Mouse (Mus musculus) lung, embryonic 16.5 days (tissue): Measurements from ENCODE around the gene Polr3gl. TPM values are rescaled to one million over a fixed set of nuclear protein-coding genes. Genes with fewer than 3 reads are reported as not detected.

Experiments used
- ATAC-seq: fragments of 200-750 bp; cut with Nextera tagmentation; 2 replicates; pipeline ENCODE4 v1.8.0; 2017; ENCODE audit warnings: low read depth, mild to moderate bottlenecking, moderate library complexity
- H3K27ac ChIP-seq: fragments of 300-500 bp; sonication (generic); 2 replicates; pipeline ENCODE4 v1.5.1; 2014; ENCODE audit warnings: mild to moderate bottlenecking, control low read depth, low read length
- H3K27me3 ChIP-seq: fragments of 300-500 bp; sonication (generic); 2 replicates; pipeline ENCODE4 v1.6.1; 2014; ENCODE audit warnings: low read depth, low read length, mixed read lengths; ENCODE audit not compliant: control insufficient read depth, insufficient read depth
- H3K36me3 ChIP-seq: fragments of 300-500 bp; sonication (generic); 2 replicates; pipeline ENCODE4 v1.6.1; 2014; ENCODE audit warnings: low read length; ENCODE audit not compliant: control insufficient read depth, insufficient read depth
- H3K4me1 ChIP-seq: fragments of 300-500 bp; sonication (generic); replicated peaks from 2 replicates; pipeline ENCODE4 v1.6.1; 2014; ENCODE audit warnings: low read length, mixed read lengths; ENCODE audit not compliant: control insufficient read depth, insufficient read depth
- H3K4me2 ChIP-seq: fragments of 300-500 bp; sonication (generic); 2 replicates; pipeline ENCODE4 v1.6.1; 2014; ENCODE audit warnings: low read depth, low read length, control low read depth
- H3K4me3 ChIP-seq: fragments of 300-500 bp; sonication (generic); 2 replicates; pipeline ENCODE4 v1.5.1; 2014; ENCODE audit warnings: mild to moderate bottlenecking, low read length, control low read depth
- H3K9ac ChIP-seq: fragments of 300-500 bp; sonication (generic); 2 replicates; pipeline ENCODE4 v1.6.1; 2014; ENCODE audit warnings: low read length, control low read depth
- H3K9me3 ChIP-seq: fragments of 300-500 bp; sonication (generic); 2 replicates; pipeline ENCODE4 v1.6.1; 2016; ENCODE audit warnings: low read length; ENCODE audit not compliant: control insufficient read depth
- WGBS: fragments of 180-500 bp; shearing (Covaris S2); extraction: QIAGEN DNeasy Blood & Tissue Kit; methylation state at CpG from one replicate; pipeline ENCODE4 v1.1.7; 2014; 5-methylcytosine and 5-hydroxymethylcytosine counted together
- polyA plus RNA-seq: library from polyadenylated mRNA; unstranded; fragments of >200 nt; fragmentation: Nextera tagmentation; extraction: Ambion mirVana; gene quantifications from 2 replicates; pipeline ENCODE4 v1.2.1, GENCODE M21; 2015

The Polr3gl gene
- polyA plus RNA-seq, 1 experiment from 2014 or later = 35.9 TPM

GRCm38 (mm10) chr3:96561946-96562681 lies 31.9 kb downstream of the Polr3gl start:
- peaks cover 19% of the 10 kb centered on the region; the same call in 1 of the 2 replicates for H3K36me3 ChIP-seq
- H3K27me3 ChIP-seq = no peaks in the 10 kb centered on the region
- H3K4me1 ChIP-seq = peaks cover 34% of the 10 kb centered on the region
- ATAC-seq = no peak
- 32% methylated on average over 10 of the region's 10 CpGs for WGBS
- H3K27ac ChIP-seq = peak overlapping the region; percentile 42
- peak overlapping the region; percentile 5; the same call in 1 of the 2 replicates for H3K4me3 ChIP-seq
- peak overlapping the region; percentile 1; the same call in 1 of the 2 replicates for H3K9ac ChIP-seq
- H3K4me2 ChIP-seq = peak overlapping the region; percentile 66
- no peaks in the 10 kb centered on the region for H3K9me3 ChIP-seq

- ATAC-seq = no peak
- Histone ChIP-seq H3K4me2 (peak overlapping the region; percentile 66), H3K9me3 (no peaks in the 10 kb centered on the region), H3K4me3 (peak overlapping the region; percentile 88), H3K27ac (peak overlapping the region; percentile 68), H3K27me3 (no peaks in the 10 kb centered on the region), H3K9ac (peak overlapping the region; percentile 90), H3K4me1 (peaks cover 36% of the 10 kb centered on the region), H3K36me3 (peaks cover 19% of the 10 kb centered on the region; the same call in 1 of the 2 replicates)
- 74% methylated on average over 9 of the region's 9 CpGs for WGBS
These were observed 32.9 kb downstream of the Polr3gl start for GRCm38 (mm10) chr3:96560881-96561668.

- H3K9me3 ChIP-seq = no peaks in the 10 kb centered on the region
- peak overlapping the region; percentile 90 for H3K9ac ChIP-seq
- WGBS = 59% methylated on average over 23 of the region's 23 CpGs
- peak overlapping the region; percentile 66 for H3K4me2 ChIP-seq
- peak overlapping the region; percentile 68 for H3K27ac ChIP-seq
- peak overlapping the region; percentile 88 for H3K4me3 ChIP-seq
- H3K36me3 ChIP-seq = peaks cover 19% of the 10 kb centered on the region; the same call in 1 of the 2 replicates
- H3K4me1 ChIP-seq = peaks cover 43% of the 10 kb centered on the region
- ATAC-seq = no peak
- H3K27me3 ChIP-seq = no peaks in the 10 kb centered on the region
These were observed 33.8 kb downstream of the Polr3gl start for GRCm38 (mm10) chr3:96559911-96560850.

GRCm38 (mm10) chr3:96559398-96559910 lies 34.5 kb downstream of the Polr3gl start:
- no peak for ATAC-seq

GRCm38 (mm10) chr3:96558668-96559196 lies 35.2 kb downstream of the Polr3gl start:
- H3K4me2 ChIP-seq = peak overlapping the region; percentile 66
- H3K27ac ChIP-seq = peak overlapping the region; percentile 96
- peak overlapping the region; percentile 88 for H3K4me3 ChIP-seq
- no peaks in the 10 kb centered on the region for H3K9me3 ChIP-seq
- peak overlapping the region; percentile 90 for H3K9ac ChIP-seq
- ATAC-seq = no peak
- 14% methylated on average over 10 of the region's 10 CpGs for WGBS
- peaks cover 19% of the 10 kb centered on the region; the same call in 1 of the 2 replicates for H3K36me3 ChIP-seq
- peaks cover 42% of the 10 kb centered on the region for H3K4me1 ChIP-seq
- H3K27me3 ChIP-seq = no peaks in the 10 kb centered on the region

More at GRCm38 (mm10) chr3:96559398-96559910, 34.5 kb downstream of the Polr3gl start:
- WGBS = 62% methylated on average over 12 of the region's 12 CpGs
- peak overlapping the region; percentile 88 for H3K4me3 ChIP-seq
- peak overlapping the region; percentile 90 for H3K9ac ChIP-seq
- peaks cover 19% of the 10 kb centered on the region; the same call in 1 of the 2 replicates for H3K36me3 ChIP-seq
- H3K27me3 ChIP-seq = no peaks in the 10 kb centered on the region
- peak overlapping the region; percentile 50 for H3K27ac ChIP-seq
- H3K4me2 ChIP-seq = peak overlapping the region; percentile 66
- peaks cover 46% of the 10 kb centered on the region for H3K4me1 ChIP-seq
- no peaks in the 10 kb centered on the region for H3K9me3 ChIP-seq

GRCm38 (mm10) chr3:96558159-96558558 lies 35.8 kb downstream of the Polr3gl start:
- peaks cover 42% of the 10 kb centered on the region for H3K4me1 ChIP-seq
- WGBS = under 1% methylated on average over 17 of the region's 17 CpGs
- H3K9me3 ChIP-seq = no peaks in the 10 kb centered on the region
- peak overlapping the region; percentile 96 for H3K27ac ChIP-seq
- peak overlapping the region; percentile 66 for H3K4me2 ChIP-seq
- H3K9ac ChIP-seq = peak overlapping the region; percentile 90
- peak overlapping the region; percentile 88 for H3K4me3 ChIP-seq
- ATAC-seq = no peak
- H3K36me3 ChIP-seq = peaks cover 19% of the 10 kb centered on the region; the same call in 1 of the 2 replicates
- H3K27me3 ChIP-seq = no peaks in the 10 kb centered on the region

GRCm38 (mm10) chr3:96557694-96558093 lies 36.3 kb downstream of the Polr3gl start, which contains the start of gene Txnip:
Txnip (plus strand) TSS chr3:96557957.
- peaks cover 19% of the 10 kb centered on the region; the same call in 1 of the 2 replicates for H3K36me3 ChIP-seq
- peak within 1 kb of the TSS; percentile 88 for H3K4me3 ChIP-seq
- peaks cover 42% of the 10 kb centered on the region for H3K4me1 ChIP-seq
- H3K9me3 ChIP-seq = no peaks in the 10 kb centered on the region
- peak within 1 kb of the TSS; percentile 66 for H3K4me2 ChIP-seq
- no peaks in the 10 kb centered on the region for H3K27me3 ChIP-seq
- WGBS = 0% methylated on average over 26 of the region's 26 CpGs
- peak; percentile 96 for ATAC-seq
- H3K9ac ChIP-seq = peak within 1 kb of the TSS; percentile 90
- peak within 1 kb of the TSS; percentile 96 for H3K27ac ChIP-seq
